Mouse (Mus musculus): ENCODE measurements at regions not wholly inside any gene's neighbourhood (a gene's known extent, or its start where the extent isn't known, plus 50 kb on each side); places are given as distances from the start of the nearest gene placed in this dataset.

- TF ChIP-seq CTCF (conservative IDR thresholded peaks at IDR 0.05; ENCODE audit: insufficient read depth, insufficient read length, low read depth, low read length) (no peak), POLR2A (IDR thresholded peaks at IDR 0.05; ENCODE audit: low read depth, low read length) (no peak)
These were observed 279.3 kb downstream of the Ppargc1a start for GRCm38 (mm10) chr5:51288234-51288633.
